Mouse (Mus musculus) embryonic facial prominence, embryonic 14.5 days (tissue): ENCODE results near the gene Tmem245. TPM values are rescaled to one million over a fixed set of nuclear protein-coding genes. Genes with fewer than 3 reads are reported as not detected.

Source experiments
- ATAC-seq: fragments of 200-750 bp; cut with Nextera tagmentation; 2 replicates; pipeline ENCODE4 v1.8.0; 2017; ENCODE audit warnings: low read depth, moderate number of reproducible peaks, moderate TSS enrichment
- DNase-seq: peaks from one replicate; pipeline ENCODE4 v3.0.0-alpha.2; 2015; ENCODE audit warnings: low spot score
- H3K27ac ChIP-seq: fragments of 300-500 bp; sonication (generic); replicated peaks from 2 replicates; pipeline ENCODE4 v1.5.1; 2014; ENCODE audit warnings: low read depth, mild to moderate bottlenecking, low read length, moderate library complexity
- H3K27me3 ChIP-seq: fragments of 300-500 bp; sonication (generic); replicated peaks from 2 replicates; pipeline ENCODE4 v1.6.1; 2014; ENCODE audit warnings: low read length; ENCODE audit not compliant: control insufficient read depth, insufficient read depth
- H3K36me3 ChIP-seq: fragments of 300-500 bp; sonication (generic); 2 replicates; pipeline ENCODE4 v1.6.1; 2014; ENCODE audit warnings: low read length, mixed read lengths; ENCODE audit not compliant: control insufficient read depth, insufficient read depth
- H3K4me1 ChIP-seq: fragments of 300-500 bp; sonication (generic); 2 replicates; pipeline ENCODE4 v1.6.1; 2014; ENCODE audit warnings: antibody characterized with exemption, low read length; ENCODE audit not compliant: control insufficient read depth, insufficient read depth
- H3K4me2 ChIP-seq: fragments of 300-500 bp; sonication (generic); 2 replicates; pipeline ENCODE4 v1.6.1; 2014; ENCODE audit warnings: low read depth, mild to moderate bottlenecking, low read length, moderate library complexity, mixed read lengths
- H3K4me3 ChIP-seq: fragments of 300-500 bp; sonication (generic); 2 replicates; pipeline ENCODE4 v1.5.1; 2014; ENCODE audit warnings: low read depth, mild to moderate bottlenecking, low read length
- H3K9ac ChIP-seq: fragments of 300-500 bp; sonication (generic); 2 replicates; pipeline ENCODE4 v1.6.1; 2014; ENCODE audit warnings: low read depth, mild to moderate bottlenecking, low read length, moderate library complexity, mixed read lengths
- H3K9me3 ChIP-seq: fragments of 300-500 bp; sonication (generic); 2 replicates; pipeline ENCODE4 v1.6.1; 2016; ENCODE audit warnings: low read length; ENCODE audit not compliant: control insufficient read depth
- WGBS: fragments of 180-500 bp; shearing (Covaris S2); extraction: QIAGEN DNeasy Blood & Tissue Kit; methylation state at CpG from one replicate; pipeline ENCODE4 v1.1.7; 2014; 5-methylcytosine and 5-hydroxymethylcytosine counted together
- polyA plus RNA-seq: library from polyadenylated mRNA; unstranded; fragments of >200 nt; fragmentation: Nextera tagmentation; extraction: Ambion mirVana; gene quantifications from 2 replicates; pipeline ENCODE4 v1.2.1, GENCODE M21; 2014

Tmem245 gene
- polyA plus RNA-seq, 1 experiment from 2014 or later: 9.8 TPM

DNA sequence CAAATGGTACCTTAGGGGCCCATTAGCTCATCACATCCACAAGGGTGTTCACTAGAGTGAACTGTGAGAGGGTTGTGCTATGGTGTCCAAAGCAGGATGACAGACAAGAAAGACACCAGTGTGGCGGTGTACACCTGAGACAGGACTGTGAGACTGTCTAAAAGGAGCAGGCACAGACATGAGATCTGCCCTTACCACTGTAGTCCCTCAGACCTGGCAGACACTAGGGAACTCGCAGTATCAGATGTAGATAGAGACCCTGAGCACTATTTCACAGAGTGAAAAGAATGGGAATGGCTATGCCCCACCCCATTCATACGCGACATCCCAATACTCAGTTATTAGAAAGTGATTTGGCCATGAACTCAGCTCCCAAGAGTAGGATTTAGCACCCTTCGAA lies 91.3 kb downstream of the Tmem245 start:
- no peak overlapping the region for H3K27ac ChIP-seq
- no peaks in the 10 kb centered on the region for H3K9me3 ChIP-seq
- DNase-seq (no peak), ATAC-seq (no peak)
- no peak overlapping the region for H3K4me3 ChIP-seq
- no peaks in the 10 kb centered on the region for H3K27me3 ChIP-seq
- no peak overlapping the region for H3K9ac ChIP-seq
- H3K4me2 ChIP-seq: no peak overlapping the region
- WGBS: 94% methylated on average over 5 of the region's 5 CpGs
- H3K36me3 ChIP-seq: no peaks in the 10 kb centered on the region
- H3K4me1 ChIP-seq: peaks cover under 1% of the 10 kb centered on the region; the same call in 1 of the 2 replicates

GRCm38 (mm10) chr4:56850724-56851123 lies 96.5 kb downstream of the Tmem245 start:
- H3K36me3 ChIP-seq: no peaks in the 10 kb centered on the region

GRCm38 (mm10) chr4:56848044-56848443 lies 99.2 kb downstream of the Tmem245 start:
- no peak for DNase-seq
- Histone ChIP-seq H3K27me3 (no peaks in the 10 kb centered on the region), H3K9me3 (0 out of 2 replicates have a peak, but pooled peaks cover 5% of the 10 kb centered on the region), H3K27ac (no peak overlapping the region), H3K4me1 (peaks cover 4% of the 10 kb centered on the region; the same call in 1 of the 2 replicates), H3K4me2 (no peak overlapping the region), H3K4me3 (no peak overlapping the region), H3K36me3 (peaks cover 12% of the 10 kb centered on the region), H3K9ac (no peak overlapping the region)
- WGBS: 78% methylated on average over 6 of the region's 6 CpGs
- no peak for ATAC-seq

More at GRCm38 (mm10) chr4:56850724-56851123, 96.5 kb downstream of the Tmem245 start:
- Histone ChIP-seq H3K27ac (peak overlapping the region; percentile 61; the same call in 1 of the 2 replicates), H3K27me3 (no peaks in the 10 kb centered on the region), H3K9me3 (no peaks in the 10 kb centered on the region), H3K9ac (no peak overlapping the region), H3K4me3 (no peak overlapping the region), H3K4me1 (peaks cover 4% of the 10 kb centered on the region; the same call in 1 of the 2 replicates), H3K4me2 (no peak overlapping the region)
- ATAC-seq (peak; percentile 54), DNase-seq (peak; percentile 72)
- WGBS: 22% methylated on average over 6 of the region's 6 CpGs

DNA sequence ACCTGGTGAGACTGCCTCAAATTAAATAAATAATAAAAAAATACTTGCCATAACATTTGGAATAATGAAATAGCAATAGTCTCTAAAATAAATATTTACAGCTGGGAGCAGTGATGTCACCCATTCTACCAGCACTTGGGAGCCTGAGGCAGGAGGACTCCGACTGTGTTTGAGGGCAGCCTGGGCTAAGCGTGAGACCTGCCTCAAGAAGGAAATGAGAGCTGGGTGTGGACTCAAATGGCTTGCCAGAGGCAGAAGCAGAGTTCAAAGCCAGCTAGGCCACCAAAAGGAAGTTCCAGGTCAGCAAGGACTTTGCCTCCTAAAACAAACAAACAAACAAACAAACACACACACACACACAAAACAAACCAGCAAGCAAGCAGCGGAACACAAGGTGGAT lies 99.8 kb downstream of the Tmem245 start:
- Histone ChIP-seq H3K9me3 (0 out of 2 replicates have a peak, but pooled peaks cover 5% of the 10 kb centered on the region), H3K4me3 (no peak overlapping the region), H3K36me3 (peaks cover 12% of the 10 kb centered on the region), H3K27ac (no peak overlapping the region), H3K27me3 (no peaks in the 10 kb centered on the region), H3K4me1 (peaks cover 4% of the 10 kb centered on the region; the same call in 1 of the 2 replicates), H3K9ac (no peak overlapping the region), H3K4me2 (no peak overlapping the region)
- no peak for DNase-seq
- WGBS: 93% methylated on average over 3 of the region's 3 CpGs
- ATAC-seq: no peak

- 55% methylated on average over 9 of the region's 12 CpGs for WGBS
- ATAC-seq: peak; percentile 78
- H3K27ac ChIP-seq: no peak overlapping the region
These were observed 101.2 kb downstream of the Tmem245 start for GRCm38 (mm10) chr4:56845896-56846533.

GRCm38 (mm10) chr4:56844911-56845310 lies 102.3 kb downstream of the Tmem245 start:
- no peak overlapping the region for H3K27ac ChIP-seq
- H3K4me1 ChIP-seq: no peaks in the 10 kb centered on the region
- DNase-seq: no peak
- no peaks in the 10 kb centered on the region for H3K27me3 ChIP-seq
- no peak overlapping the region for H3K4me2 ChIP-seq
- WGBS: 76% methylated on average over 4 of the region's 4 CpGs
- no peak overlapping the region for H3K9ac ChIP-seq
- H3K4me3 ChIP-seq: no peak overlapping the region
- peaks cover 12% of the 10 kb centered on the region for H3K36me3 ChIP-seq
- ATAC-seq: no peak
- 0 out of 2 replicates have a peak, but pooled peaks cover 5% of the 10 kb centered on the region for H3K9me3 ChIP-seq

More at GRCm38 (mm10) chr4:56845896-56846533, 101.2 kb downstream of the Tmem245 start:
- Histone ChIP-seq H3K4me1 (peaks cover 4% of the 10 kb centered on the region; the same call in 1 of the 2 replicates), H3K9ac (no peak overlapping the region), H3K36me3 (peaks cover 12% of the 10 kb centered on the region), H3K27me3 (no peaks in the 10 kb centered on the region), H3K4me3 (no peak overlapping the region), H3K9me3 (0 out of 2 replicates have a peak, but pooled peaks cover 5% of the 10 kb centered on the region), H3K4me2 (no peak overlapping the region)
- peak; percentile 55 for DNase-seq

DNA sequence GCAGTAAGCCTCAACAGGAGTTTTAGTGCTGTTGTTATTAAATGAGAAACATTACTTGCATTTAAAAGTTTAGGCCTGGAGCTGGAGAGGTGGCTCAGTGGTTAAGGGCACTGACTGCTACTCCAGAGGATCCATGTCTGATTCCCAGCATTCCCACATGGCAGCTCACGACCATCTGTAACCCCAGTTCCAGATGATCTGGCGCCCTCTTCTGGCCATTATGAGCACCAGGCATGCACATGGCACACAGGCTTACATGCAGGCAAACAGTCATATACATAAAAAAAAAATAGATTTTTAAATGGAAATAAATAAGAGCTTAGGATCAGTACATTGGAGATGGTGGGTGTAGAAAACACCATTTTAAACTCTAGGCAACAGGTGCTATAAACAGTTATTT lies 103.3 kb downstream of the Tmem245 start:
- 0 out of 2 replicates have a peak, but pooled peaks cover 5% of the 10 kb centered on the region for H3K9me3 ChIP-seq
- WGBS: 93% methylated on average over 2 of the region's 2 CpGs
- H3K27me3 ChIP-seq: no peaks in the 10 kb centered on the region
- ATAC-seq: no peak
- H3K4me1 ChIP-seq: no peaks in the 10 kb centered on the region
- DNase-seq: no peak
- H3K4me2 ChIP-seq: no peak overlapping the region
- H3K9ac ChIP-seq: no peak overlapping the region
- H3K4me3 ChIP-seq: no peak overlapping the region
- H3K27ac ChIP-seq: no peak overlapping the region
- peaks cover 15% of the 10 kb centered on the region for H3K36me3 ChIP-seq

- Histone ChIP-seq H3K27ac (no peak overlapping the region), H3K36me3 (peaks cover 23% of the 10 kb centered on the region), H3K4me3 (no peak overlapping the region), H3K4me2 (no peak overlapping the region), H3K9me3 (0 out of 2 replicates have a peak, but pooled peaks cover 5% of the 10 kb centered on the region), H3K9ac (no peak overlapping the region), H3K27me3 (no peaks in the 10 kb centered on the region), H3K4me1 (no peaks in the 10 kb centered on the region)
- WGBS: 72% methylated on average over 7 of the region's 7 CpGs
- ATAC-seq (no peak), DNase-seq (no peak)
These were observed 104.7 kb downstream of the Tmem245 start for GRCm38 (mm10) chr4:56842501-56842900.

DNA sequence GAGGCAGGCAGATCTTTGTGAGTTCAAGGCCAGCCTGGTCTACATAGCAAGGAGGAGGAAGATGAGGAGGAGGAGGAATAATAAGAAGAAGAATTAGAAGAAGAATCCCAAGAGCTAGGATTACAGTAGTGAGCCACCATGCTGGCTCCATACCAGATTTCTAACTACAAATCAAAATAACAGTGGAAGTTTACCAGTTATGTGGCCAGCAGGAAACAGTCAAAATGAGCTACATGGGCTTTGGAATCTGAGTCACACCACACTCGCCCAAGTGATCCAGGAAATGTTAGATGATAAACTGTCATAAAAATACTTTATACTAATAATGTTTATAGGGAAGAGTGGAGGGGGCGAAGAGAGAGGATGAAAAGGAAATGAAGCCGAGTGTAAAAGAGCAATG lies 106.9 kb downstream of the Tmem245 start:
- DNase-seq: no peak

More for the DNA sequence above, 106.9 kb downstream of the Tmem245 start:
- no peaks in the 10 kb centered on the region for H3K27me3 ChIP-seq
- no peak for ATAC-seq
- H3K4me3 ChIP-seq: no peak overlapping the region
- 0 out of 2 replicates have a peak, but pooled peaks cover 5% of the 10 kb centered on the region for H3K9me3 ChIP-seq
- WGBS: 88% methylated on average over 3 of the region's 3 CpGs
- peaks cover 31% of the 10 kb centered on the region for H3K36me3 ChIP-seq
- no peaks in the 10 kb centered on the region for H3K4me1 ChIP-seq
- no peak overlapping the region for H3K27ac ChIP-seq
- H3K9ac ChIP-seq: no peak overlapping the region
- H3K4me2 ChIP-seq: no peak overlapping the region
